Mouse (Mus musculus) liver, adult 2 months (tissue): ENCODE data around the gene Med15. TPM values are rescaled to one million over a fixed set of nuclear protein-coding genes. Genes with fewer than 3 reads are reported as not detected.
"Not testable (repeated sequence)": the region's sequence is repeated elsewhere in the genome, so short reads cannot be mapped to it uniquely, and the experiment has no call there.

Source experiments
- DNase-seq: peaks from one replicate; pipeline ENCODE4 v3.0.0-alpha.2; 2011; ENCODE audit warnings: low read depth, low spot score; ENCODE audit errors: extremely low read depth
- H3K27ac ChIP-seq: fragments of 200-500 bp; replicated peaks from 2 replicates; pipeline ENCODE4 v1.5.1; 2012; ENCODE audit warnings: low read depth, mild to moderate bottlenecking, control low read depth, inconsistent platforms, low read length; ENCODE audit not compliant: insufficient read depth
- H3K27me3 ChIP-seq: fragments of 200-500 bp; 2 replicates; pipeline ENCODE4 v1.6.1; 2012; ENCODE audit warnings: mild to moderate bottlenecking, moderate library complexity, low read length, inconsistent platforms; ENCODE audit not compliant: control insufficient read depth, insufficient read depth
- H3K36me3 ChIP-seq: fragments of 200-500 bp; 2 replicates; pipeline ENCODE4 v1.6.1; 2012; ENCODE audit warnings: low read length, inconsistent platforms; ENCODE audit not compliant: control insufficient read depth, insufficient read depth
- H3K4me1 ChIP-seq: fragments of 200-500 bp; 2 replicates; pipeline ENCODE4 v1.6.1; 2011; ENCODE audit warnings: low read length; ENCODE audit not compliant: control insufficient read depth, insufficient read depth
- H3K4me3 ChIP-seq: fragments of 200-500 bp; 2 replicates; pipeline ENCODE4 v1.5.1; 2011; ENCODE audit warnings: low read depth, mild to moderate bottlenecking, control low read depth, low read length, moderate library complexity; ENCODE audit not compliant: insufficient read depth
- H3K79me2 ChIP-seq: fragments of 200-500 bp; 2 replicates; pipeline ENCODE4 v1.6.1; 2012; ENCODE audit warnings: inconsistent platforms, mild to moderate bottlenecking, low read length, moderate library complexity; ENCODE audit not compliant: control insufficient read depth, insufficient read depth
- H3K9ac ChIP-seq: fragments of 200-500 bp; 2 replicates; pipeline ENCODE4 v1.6.1; 2012; ENCODE audit warnings: low read depth, mild to moderate bottlenecking, control low read depth, inconsistent platforms, low read length
- CTCF ChIP-seq: fragments of 200-500 bp; IDR thresholded peaks from 2 replicates; pipeline ENCODE4 v1.5.1; 2011; ENCODE audit warnings: low read depth, low read length, control low read depth
- POLR2A ChIP-seq: fragments of 200-500 bp; IDR thresholded peaks from 2 replicates; pipeline ENCODE4 v1.6.1; 2011; ENCODE audit warnings: low read length, control low read depth; ENCODE audit not compliant: insufficient read depth; ENCODE audit errors: extremely low read depth
- WGBS: fragments of 180-500 bp; shearing (Covaris S2); methylation state at CpG from one replicate; pipeline ENCODE4 v1.1.7; 2018; 5-methylcytosine and 5-hydroxymethylcytosine counted together
- polyA plus RNA-seq: library from polyadenylated mRNA; depleted of rRNA; stranded (reverse); fragments of >200 nt; gene quantifications from 2 replicates; pipeline ENCODE4 v1.2.3, GENCODE M21; 2012
- total RNA-seq: library from RNA; depleted of rRNA; stranded (reverse); fragments of >200 nt; gene quantifications from 2 replicates; pipeline ENCODE4 v1.2.3, GENCODE M21; 2014

Gene Med15
- total and polyA plus RNA-seq, 2 experiments, result 14.8 to 49.7 TPM

GRCm38 (mm10) chr16:17740080-17740479 is 7.4 kb upstream of the Med15 start:
- no peak for DNase-seq
- TF ChIP-seq POLR2A (no peak), CTCF (no peak)
- Histone ChIP-seq H3K36me3 (no peaks in the 10 kb centered on the region), H3K4me1 (no peaks in the 10 kb centered on the region), H3K27me3 (no peaks in the 10 kb centered on the region), H3K27ac (no peak overlapping the region), H3K79me2 (no peaks in the 10 kb centered on the region), H3K9ac (no peak overlapping the region), H3K4me3 (no peak overlapping the region)
- 81% methylated on average over 4 of the region's 4 CpGs for WGBS

- Histone ChIP-seq H3K36me3 (no peaks in the 10 kb centered on the region), H3K79me2 (no peaks in the 10 kb centered on the region), H3K27me3 (0 out of 2 replicates have a peak, but pooled peaks cover 3% of the 10 kb centered on the region), H3K27ac (no peak overlapping the region), H3K4me1 (no peaks in the 10 kb centered on the region), H3K9ac (no peak overlapping the region), H3K4me3 (no peak overlapping the region)
- TF ChIP-seq CTCF, result no peak
- no peak for TF ChIP-seq POLR2A
- DNase-seq, result no peak
- WGBS, result 69% methylated on average over 4 of the region's 4 CpGs
Observed at GRCm38 (mm10) chr16:17736156-17736555, 3.5 kb upstream of the Med15 start.

- not testable (repeated sequence) for H3K4me1 ChIP-seq, H3K4me3 ChIP-seq, H3K27me3 ChIP-seq, H3K36me3 ChIP-seq, H3K27ac ChIP-seq, H3K79me2 ChIP-seq, H3K9ac ChIP-seq, DNase-seq
- WGBS, result 86% methylated on average over 6 of the region's 6 CpGs
Observed at GRCm38 (mm10) chr16:17734872-17735271, 2.2 kb upstream of the Med15 start.

GRCm38 (mm10) chr16:17733646-17734045 is 955 bp upstream of the Med15 start:
- DNase-seq, result no peak
- H3K36me3 ChIP-seq, result no peaks in the 10 kb centered on the region
- 75% methylated on average over 2 of the region's 2 CpGs for WGBS
- no peaks in the 10 kb centered on the region for H3K79me2 ChIP-seq
- H3K27ac ChIP-seq, result no peak overlapping the region
- H3K9ac ChIP-seq, result no peak overlapping the region
- H3K4me1 ChIP-seq, result no peaks in the 10 kb centered on the region
- H3K4me3 ChIP-seq, result no peak overlapping the region
- 0 out of 2 replicates have a peak, but pooled peaks cover 3% of the 10 kb centered on the region for H3K27me3 ChIP-seq
- no peak for TF ChIP-seq CTCF
- TF ChIP-seq POLR2A, result no peak

GRCm38 (mm10) chr16:17732431-17732830 is 260 bp downstream of the Med15 start:
- Histone ChIP-seq H3K79me2 (no peaks in the 10 kb centered on the region), H3K4me1 (no peaks in the 10 kb centered on the region), H3K27ac (no peak overlapping the region), H3K27me3 (0 out of 2 replicates have a peak, but pooled peaks cover 3% of the 10 kb centered on the region), H3K9ac (no peak overlapping the region), H3K36me3 (no peaks in the 10 kb centered on the region), H3K4me3 (no peak overlapping the region)
- TF ChIP-seq CTCF (no peak), POLR2A (no peak)
- WGBS, result 70% methylated on average over 6 of the region's 6 CpGs
- no peak for DNase-seq

GRCm38 (mm10) chr16:17732021-17732420 is 670 bp downstream of the Med15 start:
- H3K79me2 ChIP-seq, result no peaks in the 10 kb centered on the region
- no peak overlapping the region for H3K27ac ChIP-seq
- H3K9ac ChIP-seq, result no peak overlapping the region
- no peak overlapping the region for H3K4me3 ChIP-seq
- 49% methylated on average over 3 of the region's 3 CpGs for WGBS
- 0 out of 2 replicates have a peak, but pooled peaks cover 3% of the 10 kb centered on the region for H3K27me3 ChIP-seq
- peaks cover 1% of the 10 kb centered on the region; the same call in 1 of the 2 replicates for H3K4me1 ChIP-seq
- no peak for DNase-seq
- no peaks in the 10 kb centered on the region for H3K36me3 ChIP-seq
- TF ChIP-seq POLR2A (no peak), CTCF (no peak)
